Mouse (Mus musculus): ENCODE measurements at regions not wholly inside any gene's neighbourhood (a gene's known extent, or its start where the extent isn't known, plus 50 kb on each side); places are given as distances from the start of the nearest gene placed in this dataset.
"Not testable (repeated sequence)": the region's sequence is repeated elsewhere in the genome, so short reads cannot be mapped to it uniquely, and the experiment has no call there.

DNA sequence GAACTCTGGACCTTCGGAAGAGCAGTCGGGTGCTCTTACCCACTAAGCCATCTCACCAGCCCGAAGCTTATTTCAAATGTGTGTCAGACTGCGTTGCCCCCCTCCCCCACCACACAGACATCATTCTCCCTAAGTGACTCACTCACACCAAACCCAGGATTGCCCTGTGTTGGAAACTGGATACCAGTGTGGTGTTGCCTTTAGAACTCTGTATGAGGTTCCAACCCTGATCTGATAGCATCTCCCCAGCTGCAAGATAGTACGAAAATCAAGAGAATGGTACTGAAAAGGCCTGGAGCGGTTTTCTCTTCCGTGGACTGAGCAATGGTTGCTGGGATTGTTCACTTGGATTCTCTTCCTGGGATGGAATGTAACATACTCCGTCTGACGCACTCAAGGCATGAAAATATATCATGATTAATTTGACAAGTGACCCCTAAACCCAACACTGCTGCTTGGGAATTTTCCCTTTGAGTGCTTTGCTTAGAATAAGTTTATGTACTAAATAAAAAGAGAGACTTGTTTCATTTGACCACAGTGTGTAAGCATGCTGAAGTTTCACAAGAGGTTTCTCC, 63.0 kb downstream of the Hand2 start:
- DNase-seq (ENCODE audit: low read depth, low spot score) = no peak

DNA sequence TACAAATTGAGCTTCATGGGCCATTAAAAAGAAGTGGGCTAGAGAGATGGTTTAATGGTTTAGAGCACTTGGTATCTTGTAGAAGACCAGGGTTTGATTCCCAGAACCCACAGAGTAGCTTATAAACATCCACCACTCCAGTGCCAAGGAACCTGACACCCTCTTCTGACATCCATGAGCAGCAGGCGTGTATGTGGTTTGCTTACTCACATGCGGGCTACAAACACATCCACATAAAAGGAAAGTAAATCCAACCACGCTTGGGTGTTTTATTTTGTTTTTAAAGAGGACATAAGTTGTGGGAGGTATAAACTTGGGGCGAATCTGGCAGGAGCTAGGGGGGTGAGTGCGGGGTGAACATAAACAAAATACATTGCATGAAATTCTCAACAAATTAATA, 66.8 kb downstream of the Hand2 start:
- no peak for DNase-seq (ENCODE audit: low read depth, low spot score)

DNA sequence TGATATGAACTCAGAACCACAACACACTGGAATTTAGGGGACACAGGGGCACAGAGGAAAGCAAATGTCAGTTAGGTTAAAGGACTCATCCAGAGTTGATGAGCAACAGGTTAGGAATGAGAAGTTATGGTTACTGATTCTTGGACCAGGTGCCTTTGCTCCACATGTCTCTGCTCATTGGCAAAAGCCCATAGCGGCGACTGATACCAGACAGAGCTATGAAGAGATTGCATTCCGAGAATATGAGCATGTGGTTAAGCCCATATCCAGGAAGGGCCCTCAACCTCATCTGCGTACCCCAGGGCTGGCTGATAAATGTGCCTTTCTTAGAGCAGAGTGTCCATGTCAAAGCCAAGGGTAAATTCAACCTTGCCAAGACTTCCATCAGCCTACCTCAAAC, 67.1 kb upstream of the Scrg1 start:
- no peak for DNase-seq (ENCODE audit: low read depth, low spot score)

- no peak for DNase-seq (ENCODE audit: low read depth, low spot score)
Observed at GRCm38 (mm10) chr8:57397999-57398635, 57.6 kb upstream of the Scrg1 start.

GRCm38 (mm10) chr8:57400171-57400570, 55.6 kb upstream of the Scrg1 start:
- not testable (repeated sequence) for DNase-seq (ENCODE audit: low read depth, low spot score)

DNA sequence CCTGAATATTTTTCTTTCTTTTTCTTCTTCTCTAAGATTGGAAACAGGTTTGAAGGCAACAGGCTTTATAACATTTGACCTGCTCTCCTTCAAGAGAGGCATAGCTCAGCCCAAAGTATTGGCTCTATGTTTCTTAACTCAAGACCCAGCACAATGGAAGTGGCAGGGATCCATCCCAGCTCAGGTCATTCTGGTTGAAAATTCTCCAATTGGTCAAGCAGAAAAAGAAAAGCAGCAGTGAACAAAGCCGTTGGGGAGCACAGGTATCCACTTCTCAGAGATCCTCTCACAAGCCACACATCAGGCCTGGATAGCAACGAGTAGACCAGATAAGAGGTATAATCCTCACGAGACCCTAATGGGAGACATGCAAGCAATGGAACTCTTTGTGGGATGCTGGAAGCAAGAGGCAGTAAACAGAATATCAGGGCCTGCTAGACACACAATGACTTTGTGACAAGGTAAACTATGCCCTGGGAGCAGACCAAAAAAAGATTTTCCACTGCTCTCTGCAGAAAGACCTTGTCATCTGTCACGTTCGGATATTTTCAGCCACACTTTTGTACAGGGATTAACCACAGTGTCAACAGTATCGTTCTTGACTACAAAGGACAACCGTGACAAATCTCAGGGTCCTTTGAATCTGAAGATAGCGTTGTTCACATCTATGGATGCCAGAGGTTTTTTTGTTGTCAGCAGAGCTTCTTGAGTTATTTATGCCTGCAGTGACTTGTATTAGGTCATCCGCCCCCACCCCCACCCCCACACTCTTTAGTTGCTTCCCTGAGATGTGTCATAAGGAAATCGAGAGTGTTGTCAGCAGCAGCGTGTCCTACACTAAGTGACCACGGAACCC, 54.7 kb upstream of the Scrg1 start:
- DNase-seq (ENCODE audit: low read depth, low spot score) = no peak

DNA sequence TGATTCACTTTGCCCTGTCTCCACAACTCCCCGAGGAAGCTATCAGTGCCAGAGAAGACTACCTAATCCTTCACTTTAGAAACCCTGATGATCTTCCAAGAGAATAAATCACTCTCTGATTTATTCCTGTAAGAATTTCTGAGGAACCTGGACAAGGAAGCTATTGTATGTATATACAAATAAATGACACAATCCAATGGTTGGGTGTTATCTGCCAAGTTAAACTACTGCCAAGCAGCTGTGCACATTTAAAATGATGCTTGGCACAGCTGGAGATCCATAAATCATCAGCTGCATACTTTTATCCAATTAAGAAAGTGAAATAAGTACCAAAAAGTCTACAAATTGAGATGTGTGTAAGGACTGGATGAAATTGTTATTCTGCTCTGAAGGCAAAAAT, 54.1 kb upstream of the Scrg1 start:
- no peak for DNase-seq (ENCODE audit: low read depth, low spot score)

DNA sequence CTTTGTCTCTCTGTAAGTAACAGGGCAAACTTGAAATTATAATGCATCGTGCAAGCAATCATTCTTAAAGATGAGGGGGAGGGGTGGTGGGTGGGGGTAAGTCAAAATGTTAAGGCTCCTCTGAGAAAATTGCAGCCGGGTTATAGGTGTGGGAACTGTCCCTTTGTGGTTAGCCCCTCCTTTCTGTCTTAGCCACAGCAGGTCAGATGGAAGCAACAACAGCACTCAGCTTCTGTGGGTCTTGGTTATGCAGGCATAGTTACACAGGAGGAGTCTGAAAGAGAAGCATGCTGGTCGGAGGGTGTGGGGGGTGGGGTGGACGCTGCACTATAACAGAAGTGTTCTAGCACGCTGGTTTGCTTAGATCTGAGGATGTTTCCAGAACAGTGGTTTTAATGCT, 53.5 kb upstream of the Scrg1 start:
- DNase-seq (ENCODE audit: low read depth, low spot score) = no peak

DNA sequence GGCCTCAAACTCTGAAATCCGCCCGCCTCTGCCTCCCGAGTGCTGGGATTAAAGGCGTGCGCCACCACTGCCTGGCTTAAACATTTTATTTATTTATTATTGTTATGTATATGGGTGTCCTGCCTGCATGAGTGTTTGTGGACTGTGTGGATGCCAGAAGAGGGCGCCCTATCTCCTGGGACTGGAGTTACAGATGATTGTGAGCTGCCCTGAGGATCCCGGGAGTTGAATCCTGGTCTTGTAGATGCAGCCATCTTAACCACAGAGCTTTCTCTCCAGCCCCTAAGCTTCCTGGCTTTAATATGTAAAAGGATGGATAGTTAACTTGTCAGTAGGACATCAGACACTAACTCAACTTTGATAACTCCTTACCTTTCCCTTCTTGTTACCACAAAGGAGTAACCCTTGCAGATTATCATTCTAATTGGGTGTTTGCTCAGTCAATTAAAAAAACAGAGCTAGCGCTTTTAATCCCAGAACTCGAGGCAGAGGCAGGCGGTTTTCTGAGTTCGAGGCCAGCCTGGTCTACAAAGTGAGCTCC, 52.0 kb upstream of the Scrg1 start:
- DNase-seq (ENCODE audit: low read depth, low spot score) = peak; percentile 89

DNA sequence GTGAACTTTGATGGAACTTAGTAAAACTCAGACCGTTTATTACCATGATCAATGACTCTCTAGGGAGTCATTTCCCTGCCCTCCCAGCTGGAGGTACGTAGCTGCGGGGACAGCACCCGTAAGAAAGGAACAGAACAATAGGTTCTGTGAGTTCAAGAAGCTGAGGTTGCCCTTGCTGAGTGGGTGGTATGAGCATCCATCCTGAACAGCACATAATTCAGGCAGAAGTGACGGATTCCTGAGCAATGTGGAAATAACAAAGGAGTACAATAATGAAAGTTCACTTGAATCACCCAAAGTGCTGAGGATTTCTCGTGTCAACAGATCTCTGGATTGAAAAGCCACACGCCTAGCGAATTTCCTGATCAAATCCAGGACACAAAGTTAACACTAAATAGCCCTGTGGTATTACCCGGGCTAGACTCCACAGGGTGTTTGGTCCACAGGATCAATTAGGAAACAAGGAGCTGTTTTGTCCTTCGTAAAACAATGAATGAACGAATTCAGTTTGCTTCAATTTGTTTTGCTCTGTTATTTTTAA, 50.4 kb upstream of the Scrg1 start:
- DNase-seq (ENCODE audit: low read depth, low spot score) = no peak

Data from WW6 (cell line).